Mouse (Mus musculus) layer of hippocampus, postnatal 25 days (tissue): ENCODE data around the gene Trip10. TPM values are rescaled to one million over a fixed set of nuclear protein-coding genes. Genes with fewer than 3 reads are reported as not detected.

Experiments used
- DNase-seq, 2 experiments: peaks; one replicate each; pipeline ENCODE4 v3.0.0; 2022; ENCODE audit warnings: mixed read lengths in 2 of 2, low spot score in 1 of 2; ENCODE audit errors: extremely low spot score in 1 of 2
- total RNA-seq, 2 experiments: library from RNA; stranded (reverse); gene quantifications; 2 replicates each; pipeline ENCODE4 v1.2.3; 2021

Trip10 gene
- total RNA-seq, result 1 to 10 TPM; 5.9 to 7.4 TPM

GRCm38 (mm10) chr17:57249186-57250181, at the start of gene Trip10:
Trip10 (plus strand) TSS chr17:57249455.
- peak; percentile 79 to 87 for DNase-seq

GRCm38 (mm10) chr17:57201841-57202724, 47.2 kb upstream of the Trip10 start:
- no peak for DNase-seq

DNA sequence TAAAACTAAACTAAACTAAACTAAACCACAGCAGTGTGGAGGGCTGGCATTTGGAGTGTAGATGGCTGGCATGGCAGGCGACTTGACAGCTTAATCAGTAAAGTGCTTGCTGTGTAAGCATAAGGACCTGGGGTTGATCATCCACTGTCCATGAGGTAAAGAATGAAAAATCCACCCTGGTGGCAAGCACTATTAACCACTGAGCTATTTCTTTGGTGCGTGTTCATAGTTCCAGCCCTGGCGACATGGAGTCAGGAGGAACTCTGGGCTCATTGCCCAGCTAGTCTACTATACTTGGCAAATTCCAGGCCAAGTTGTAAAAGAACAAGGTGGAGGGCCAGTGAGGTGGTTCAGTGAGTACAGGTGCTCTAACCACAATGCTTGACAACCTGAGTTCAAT, 41.3 kb upstream of the Trip10 start:
- DNase-seq, result no peak

GRCm38 (mm10) chr17:57209330-57209729, 39.9 kb upstream of the Trip10 start:
- no peak for DNase-seq

DNA sequence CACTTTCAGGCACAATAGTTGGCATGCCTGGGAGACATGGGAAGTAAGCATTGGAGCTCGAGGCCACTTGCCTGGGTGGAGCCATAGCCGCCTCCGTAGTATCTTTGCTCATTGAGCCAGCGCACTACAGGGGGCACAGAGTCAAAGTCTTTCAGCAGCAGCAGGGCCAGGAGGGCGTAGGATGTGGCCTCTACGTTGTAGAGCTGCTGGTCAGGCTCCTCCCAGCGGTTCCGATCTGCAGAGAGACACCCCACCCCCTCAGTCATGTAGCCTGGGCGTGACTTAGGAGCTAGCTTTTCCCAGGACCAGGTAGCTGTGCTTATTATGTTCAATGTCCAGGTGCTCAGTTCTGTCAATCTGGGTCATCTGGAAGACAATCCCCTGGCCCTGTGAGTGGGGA, 37.8 kb upstream of the Trip10 start:
- no peak for DNase-seq

DNA sequence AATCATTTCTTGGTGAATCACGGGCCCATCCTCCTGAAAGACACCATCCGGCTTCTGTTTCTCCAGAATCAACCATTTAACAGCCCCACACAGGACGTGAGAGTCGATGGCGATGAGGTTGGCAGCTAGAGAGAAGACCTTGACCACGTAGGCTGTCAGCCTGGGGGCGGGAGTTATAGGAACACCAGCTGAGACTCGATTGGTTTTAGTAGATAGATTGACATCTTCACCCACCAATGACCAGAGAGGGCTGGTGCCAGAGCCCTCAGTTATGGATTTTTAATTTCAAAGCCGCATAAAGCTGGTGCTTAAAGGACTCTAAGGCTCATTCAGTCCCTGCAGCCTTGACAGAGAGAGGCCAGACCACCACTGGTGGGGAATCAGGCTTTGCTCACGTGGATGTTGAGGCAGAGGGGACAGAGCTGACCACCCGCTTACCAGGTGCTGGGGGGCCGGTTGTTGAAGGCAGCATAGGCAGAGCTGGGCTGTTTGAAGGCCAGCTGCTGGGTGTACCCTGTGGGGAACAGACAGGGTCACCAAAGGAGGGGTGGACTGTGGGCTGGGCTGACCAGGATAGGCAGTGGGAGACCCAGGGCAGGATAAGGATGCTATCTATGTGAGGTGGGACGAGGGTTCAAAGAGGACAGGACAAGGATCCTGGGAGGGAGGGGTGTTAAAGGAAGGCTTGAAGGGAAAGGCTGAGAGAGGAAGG, 34.4 kb upstream of the Trip10 start:
- no peak for DNase-seq

DNA sequence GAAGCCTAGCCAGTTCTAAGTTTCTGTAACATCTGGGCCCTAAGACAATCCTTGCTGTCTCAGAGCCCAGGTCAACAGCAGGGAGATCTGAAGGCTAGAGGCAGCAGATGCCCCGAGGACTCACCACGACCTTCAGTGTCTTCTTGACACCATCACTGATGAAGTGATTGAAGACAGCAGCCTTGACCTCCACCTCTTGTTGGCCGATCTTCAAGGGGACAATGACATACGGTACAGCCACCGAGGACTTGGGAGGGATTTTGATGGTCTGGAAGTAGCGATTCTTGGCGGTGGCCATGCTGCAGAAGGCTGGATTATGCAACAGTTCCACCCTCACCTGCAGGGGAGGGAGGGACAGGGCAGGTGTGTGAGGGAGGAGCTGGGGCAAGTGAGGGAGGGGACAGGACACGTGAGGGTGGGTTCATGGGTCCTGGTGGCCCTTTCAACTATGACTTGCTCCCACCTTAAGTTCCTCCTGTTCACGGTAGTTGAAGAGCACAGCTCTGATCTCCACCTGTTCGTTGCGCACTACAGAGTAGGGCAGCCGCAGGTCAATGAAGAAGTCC, 30.8 kb upstream of the Trip10 start:
- DNase-seq, result no peak

DNA sequence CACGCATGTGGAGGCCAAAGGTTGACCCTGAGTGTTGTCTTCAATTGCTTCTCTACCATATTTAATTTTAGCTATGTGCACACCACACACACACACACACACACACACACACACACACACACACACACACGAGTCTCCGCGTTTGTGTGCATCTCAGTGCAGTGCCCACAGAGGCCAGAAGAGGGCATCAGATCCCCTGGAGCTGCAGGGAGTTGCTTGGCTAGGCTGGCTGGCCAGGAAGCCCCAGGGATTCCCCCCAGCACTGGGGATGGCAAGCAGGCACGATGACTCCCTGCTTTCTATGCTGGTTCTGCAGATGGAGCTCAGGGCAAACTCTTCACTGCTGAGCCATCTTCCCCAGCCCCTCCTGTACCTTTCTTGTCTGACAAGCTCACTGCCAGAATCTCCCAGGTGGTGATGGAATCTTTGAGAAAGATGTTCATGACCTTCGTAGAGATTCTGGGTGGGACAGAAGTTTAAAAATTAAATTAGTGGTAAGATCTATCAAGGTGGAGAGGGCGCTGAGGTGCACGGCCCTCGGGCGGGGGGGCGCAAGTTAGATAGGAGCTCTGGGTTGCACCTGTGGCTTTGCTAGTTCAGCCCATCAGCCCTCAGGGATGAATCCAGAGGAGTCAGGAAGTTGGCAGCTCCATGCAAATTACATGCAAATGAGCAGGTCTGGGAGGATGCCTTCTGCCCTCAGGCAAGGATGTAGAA, 29.9 kb upstream of the Trip10 start:
- DNase-seq, result peak; percentile 42 to 82

GRCm38 (mm10) chr17:57219884-57220207, 29.4 kb upstream of the Trip10 start:
- DNase-seq, result no peak

DNA sequence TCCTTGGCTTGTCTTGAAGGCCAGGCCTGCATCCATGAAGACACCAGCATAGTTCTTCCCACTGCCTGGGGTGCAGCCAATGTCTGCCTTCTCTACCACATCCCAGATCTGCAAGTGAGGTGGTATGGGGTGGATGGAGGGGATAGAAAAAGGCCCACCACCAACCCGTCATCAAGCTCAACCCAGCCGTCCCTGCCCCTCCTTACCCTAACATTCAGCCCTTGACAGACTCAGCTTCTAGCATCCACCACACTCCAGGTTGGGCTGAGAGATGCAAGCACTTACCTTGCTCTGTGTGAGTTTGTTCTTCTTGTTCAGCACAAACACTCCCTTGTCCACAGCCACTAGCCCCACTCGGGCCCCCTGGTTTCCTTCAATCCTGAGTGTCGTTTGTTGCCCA, 27.3 kb upstream of the Trip10 start:
- no peak for DNase-seq

DNA sequence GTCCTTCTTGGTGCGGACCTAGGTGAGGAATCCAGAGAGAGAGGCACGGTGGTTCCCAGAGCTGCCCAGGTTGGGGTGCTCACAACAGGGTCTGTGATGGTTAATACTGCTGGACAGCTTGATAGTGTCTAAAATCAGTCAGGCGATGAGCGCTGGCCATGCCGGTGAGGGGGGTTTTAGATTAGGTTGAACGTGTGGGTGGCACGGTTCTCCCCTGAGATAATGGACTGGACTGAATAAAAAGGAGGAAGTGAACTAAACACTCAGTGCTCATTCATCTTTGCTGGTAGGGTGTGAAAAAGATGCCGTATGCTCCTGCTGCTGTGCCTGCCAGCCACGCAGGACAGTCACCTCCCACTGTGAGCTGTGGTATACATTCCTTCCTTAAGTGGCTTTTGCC, 25.9 kb upstream of the Trip10 start:
- DNase-seq, result no peak

DNA sequence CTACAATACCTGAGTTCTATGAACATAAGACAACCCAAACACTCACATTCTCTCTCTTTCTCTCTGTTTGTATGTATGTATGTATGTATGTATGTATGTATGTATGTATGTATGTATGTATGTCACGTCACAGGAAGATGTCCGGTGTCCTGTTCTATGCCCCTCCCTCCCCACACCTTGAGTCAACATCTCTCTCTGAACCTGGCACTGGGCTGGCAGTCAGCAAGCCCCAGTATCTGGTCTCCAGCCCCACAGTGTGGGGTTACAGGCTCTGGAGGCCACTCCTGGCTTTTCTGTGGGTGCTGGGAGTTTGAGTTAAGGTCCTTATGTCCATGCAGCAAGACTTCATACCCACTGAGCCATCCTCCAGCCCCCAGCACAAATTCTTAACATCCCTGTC, 21.8 kb upstream of the Trip10 start:
- DNase-seq, result no peak

DNA sequence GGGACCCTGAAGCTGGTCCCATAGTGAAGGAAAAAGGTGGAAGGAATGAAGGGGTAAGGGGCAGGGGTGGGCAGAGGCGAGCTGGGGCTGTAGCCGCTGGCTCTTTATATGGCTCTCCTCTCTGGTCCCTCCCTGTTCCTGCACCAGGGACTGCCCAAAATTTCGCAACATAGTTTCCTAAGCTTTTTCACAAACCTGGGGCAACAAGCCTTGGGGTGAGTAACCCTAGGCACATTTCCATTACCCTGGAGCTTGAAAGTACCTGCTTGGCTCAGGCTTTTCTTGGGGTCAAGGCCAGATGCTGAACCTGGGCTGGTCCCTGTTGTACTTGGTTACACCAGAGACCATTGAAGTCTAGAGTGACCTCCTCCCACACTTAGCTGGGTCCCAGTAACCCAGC, 21.2 kb upstream of the Trip10 start, which contains the start of gene C3:
TSS of gene C3 (minus strand) at position 123 of the 400 bp plus-strand sequence.
- DNase-seq, result no peak

GRCm38 (mm10) chr17:57228873-57229272, 20.4 kb upstream of the Trip10 start:
- DNase-seq, result no peak

GRCm38 (mm10) chr17:57229851-57230727, 19.2 kb upstream of the Trip10 start:
- no peak for DNase-seq

GRCm38 (mm10) chr17:57230728-57231125, 18.5 kb upstream of the Trip10 start:
- no peak for DNase-seq

GRCm38 (mm10) chr17:57231321-57231771, 17.9 kb upstream of the Trip10 start:
- DNase-seq, result no peak

DNA sequence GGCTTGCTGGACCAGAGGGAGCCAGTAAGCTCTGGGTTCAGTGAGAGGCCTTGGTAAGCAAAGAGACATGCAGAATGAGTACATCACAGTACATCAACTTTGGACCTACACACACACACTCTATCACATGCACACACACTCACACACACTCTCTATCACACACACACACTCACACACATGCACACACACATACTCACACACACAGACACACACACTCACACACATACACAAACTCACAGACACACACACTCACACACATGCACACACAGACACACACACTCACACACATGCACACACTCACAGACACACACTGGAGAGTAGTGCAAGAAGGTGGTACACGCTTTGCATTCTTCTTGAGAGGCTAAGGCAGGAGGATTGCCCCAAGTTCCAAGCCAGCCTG, 17.1 kb upstream of the Trip10 start:
- DNase-seq, result no peak

- no peak for DNase-seq
These were observed 16.2 kb upstream of the Trip10 start for GRCm38 (mm10) chr17:57233038-57233437.
